Mouse (Mus musculus) urinary bladder, postnatal 14 days (tissue): ENCODE measurements around the gene Cep170.

Experiments
- DNase-seq: peaks from one replicate; pipeline ENCODE4 v3.0.0; 2021; ENCODE audit warnings: low spot score

Gene Cep170

DNA sequence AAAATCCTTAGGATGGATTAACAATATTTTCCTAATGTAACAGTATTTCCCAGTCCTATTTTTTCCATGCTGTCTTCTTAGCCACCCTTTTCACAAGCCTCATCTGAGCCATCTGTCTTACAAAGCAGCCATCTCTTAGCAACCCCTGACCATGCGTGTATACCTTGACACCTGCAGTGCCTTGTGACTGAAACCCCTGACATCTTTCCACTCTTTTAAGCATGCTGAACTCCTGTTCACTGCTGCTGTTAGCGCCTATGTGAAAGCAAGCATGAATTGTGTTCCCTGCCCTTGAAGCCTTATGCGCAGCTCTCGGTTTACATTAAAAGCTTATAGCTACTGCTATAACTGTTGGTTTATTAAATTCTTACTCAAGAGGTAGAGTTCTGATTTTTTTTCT, 11.2 kb upstream of the Cep170 start:
- DNase-seq, result no peak

DNA sequence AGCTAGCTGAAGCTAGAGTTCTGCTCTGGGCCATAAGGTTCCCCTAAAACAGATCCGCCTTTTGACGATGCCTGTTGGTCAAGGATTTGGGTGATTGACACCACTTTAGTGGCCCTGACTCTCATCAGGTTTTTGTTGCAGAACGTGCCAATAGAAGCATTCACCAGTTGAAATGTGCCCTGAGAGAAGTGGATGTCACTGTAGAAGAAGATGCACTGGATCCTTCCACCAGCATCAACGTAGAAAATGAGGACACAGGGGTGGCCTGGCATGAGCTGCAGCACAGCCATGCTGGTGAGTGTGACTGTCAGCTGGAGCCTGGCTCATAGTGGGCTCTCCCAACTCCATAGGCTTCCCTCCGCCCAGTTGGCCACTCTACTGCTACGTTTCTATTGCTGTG, 10.7 kb upstream of the Cep170 start:
- DNase-seq, result no peak

DNA sequence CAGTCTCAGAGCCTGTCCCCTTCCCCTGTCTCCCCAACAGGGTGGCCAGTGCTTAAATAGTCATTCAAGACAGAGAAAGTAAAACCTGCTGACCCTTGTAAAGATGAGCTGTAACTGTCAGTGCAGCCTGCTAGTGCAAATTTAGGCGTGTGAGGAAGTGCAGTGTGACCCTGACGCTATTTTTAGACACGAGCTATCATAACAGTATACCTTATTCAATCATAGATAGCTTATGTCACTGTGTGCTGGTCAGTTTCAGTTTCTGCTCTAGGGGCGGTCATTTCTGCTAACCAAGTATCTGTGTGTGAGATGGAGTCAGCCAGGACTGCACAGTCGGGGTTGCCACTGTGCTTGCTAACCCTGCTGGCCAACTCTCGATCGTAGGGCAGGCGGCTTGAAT, 10.0 kb upstream of the Cep170 start:
- no peak for DNase-seq

DNA sequence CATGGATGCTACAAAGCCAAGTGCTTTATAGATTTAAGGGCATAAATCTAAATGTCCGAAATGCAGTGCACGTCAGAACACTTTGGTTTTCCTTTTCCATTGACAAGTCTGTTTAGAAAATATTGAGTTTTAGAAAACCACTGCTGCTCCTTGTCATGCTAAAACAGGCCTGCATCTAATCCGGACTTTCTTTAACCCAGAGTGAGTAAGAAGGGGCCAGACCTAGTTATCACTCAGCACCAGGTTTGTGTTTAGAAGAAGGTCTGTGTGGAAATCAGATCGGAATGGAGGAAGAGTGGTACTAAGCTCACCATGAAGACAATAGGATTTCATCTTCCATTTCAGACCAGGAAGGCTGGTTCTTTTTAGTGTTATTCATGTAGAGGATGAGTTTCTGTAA, 9.1 kb upstream of the Cep170 start:
- DNase-seq, result no peak

DNA sequence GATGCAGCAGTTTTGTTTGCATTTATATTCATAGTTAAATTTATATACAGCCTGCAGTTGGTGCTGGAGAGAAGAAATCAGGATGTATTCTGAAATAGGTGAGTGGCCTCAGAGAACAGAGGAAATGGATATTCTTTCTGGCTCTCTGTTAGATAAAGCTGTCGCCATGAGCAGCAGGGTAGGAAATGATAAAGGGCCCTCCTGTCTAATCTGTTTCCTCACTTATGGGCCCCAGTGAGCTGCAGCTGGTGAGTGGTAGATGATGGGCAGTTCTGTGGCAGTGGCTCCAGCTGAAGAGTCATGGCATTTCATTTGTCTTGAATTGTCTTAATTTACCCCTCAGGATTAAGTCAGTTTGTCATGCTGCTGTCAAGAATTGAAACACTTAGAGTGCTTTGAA, 8.1 kb upstream of the Cep170 start:
- no peak for DNase-seq

DNA sequence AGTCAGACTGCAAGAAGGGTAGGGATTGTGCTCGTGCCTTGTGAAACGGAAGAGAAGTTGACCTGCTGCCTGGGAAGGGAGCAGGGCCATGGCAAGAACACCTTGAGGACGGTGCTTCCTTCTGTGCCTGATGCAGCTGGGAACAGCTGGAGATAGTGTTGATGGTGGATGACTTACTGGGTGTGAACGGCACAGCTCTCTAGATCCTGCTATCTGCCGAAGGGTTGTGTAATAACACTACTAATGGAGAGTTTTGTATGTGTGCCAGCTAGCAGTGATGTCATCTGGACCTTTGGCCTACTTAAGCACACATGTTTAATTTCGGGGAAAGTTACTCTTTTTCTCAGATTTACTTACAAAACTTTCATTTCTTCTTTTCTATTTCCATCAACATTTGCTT, 4.9 kb upstream of the Cep170 start:
- peak; percentile 58 for DNase-seq

DNA sequence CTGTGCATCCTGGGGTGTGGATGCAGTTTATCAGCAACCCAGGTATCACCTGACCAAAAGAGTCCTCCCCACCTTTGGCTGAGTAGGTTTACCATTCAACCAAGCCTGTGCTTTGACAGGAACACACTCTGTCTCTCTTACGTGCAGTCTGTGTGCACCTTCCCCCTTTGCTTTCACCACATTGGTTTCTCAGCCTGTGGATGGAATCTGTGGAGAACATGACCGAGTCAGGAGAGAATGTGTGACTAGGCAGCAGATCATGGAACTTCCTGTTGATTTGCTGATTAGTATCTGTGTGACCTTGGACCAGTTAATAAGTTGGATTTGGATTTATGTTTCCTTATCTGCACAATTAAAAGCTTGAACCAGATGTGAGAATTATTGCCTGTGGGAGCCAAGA, 4.3 kb upstream of the Cep170 start:
- DNase-seq, result no peak

DNA sequence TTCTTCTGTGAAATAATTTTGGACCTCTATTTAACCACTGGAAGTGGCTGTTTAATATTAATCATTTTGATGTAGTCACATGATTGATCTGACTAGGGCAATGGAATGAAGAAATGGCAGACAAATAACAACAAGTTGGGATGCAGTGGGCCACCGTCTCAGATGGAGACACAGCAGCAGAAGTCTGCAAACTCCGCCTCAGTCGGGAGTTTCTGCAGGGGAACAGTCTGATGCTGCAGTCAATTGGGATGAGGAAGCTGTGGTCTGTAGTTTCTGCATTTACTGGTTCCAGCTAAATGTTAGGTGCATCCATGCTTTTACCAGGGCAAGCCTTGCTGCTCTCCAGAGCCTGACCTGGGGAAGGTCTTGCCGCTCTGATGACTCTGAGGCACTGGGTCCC, 2.9 kb upstream of the Cep170 start:
- DNase-seq, result no peak

DNA sequence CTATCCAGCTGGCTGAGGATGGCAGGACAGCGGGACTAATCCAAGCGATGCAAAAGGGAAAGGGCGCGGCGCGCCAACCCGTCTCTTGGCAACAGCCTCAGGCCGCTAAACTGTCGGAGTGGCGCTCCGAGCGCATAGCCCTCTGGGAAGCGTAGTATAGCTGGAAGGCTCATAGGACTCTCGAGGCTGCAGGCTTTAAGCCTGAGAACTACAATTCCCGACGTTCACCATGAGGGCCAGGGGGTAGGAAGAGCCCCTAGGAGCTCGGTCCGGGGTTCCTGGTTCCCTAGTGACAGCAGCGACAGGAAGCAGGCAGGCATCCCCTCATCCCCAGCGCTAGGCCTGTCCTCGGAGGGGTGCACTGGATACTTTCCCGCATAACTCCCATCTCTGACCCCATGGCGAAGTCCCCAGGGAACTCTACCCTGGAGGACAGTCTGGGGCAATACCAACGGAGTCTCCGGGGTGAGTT, 760 bp upstream of the Cep170 start, which contains the start of gene Sdccag8:
Gene Sdccag8, plus strand, starts transcription at position 70 of the 472 bp plus-strand sequence.
- DNase-seq, result peak; percentile 95

DNA sequence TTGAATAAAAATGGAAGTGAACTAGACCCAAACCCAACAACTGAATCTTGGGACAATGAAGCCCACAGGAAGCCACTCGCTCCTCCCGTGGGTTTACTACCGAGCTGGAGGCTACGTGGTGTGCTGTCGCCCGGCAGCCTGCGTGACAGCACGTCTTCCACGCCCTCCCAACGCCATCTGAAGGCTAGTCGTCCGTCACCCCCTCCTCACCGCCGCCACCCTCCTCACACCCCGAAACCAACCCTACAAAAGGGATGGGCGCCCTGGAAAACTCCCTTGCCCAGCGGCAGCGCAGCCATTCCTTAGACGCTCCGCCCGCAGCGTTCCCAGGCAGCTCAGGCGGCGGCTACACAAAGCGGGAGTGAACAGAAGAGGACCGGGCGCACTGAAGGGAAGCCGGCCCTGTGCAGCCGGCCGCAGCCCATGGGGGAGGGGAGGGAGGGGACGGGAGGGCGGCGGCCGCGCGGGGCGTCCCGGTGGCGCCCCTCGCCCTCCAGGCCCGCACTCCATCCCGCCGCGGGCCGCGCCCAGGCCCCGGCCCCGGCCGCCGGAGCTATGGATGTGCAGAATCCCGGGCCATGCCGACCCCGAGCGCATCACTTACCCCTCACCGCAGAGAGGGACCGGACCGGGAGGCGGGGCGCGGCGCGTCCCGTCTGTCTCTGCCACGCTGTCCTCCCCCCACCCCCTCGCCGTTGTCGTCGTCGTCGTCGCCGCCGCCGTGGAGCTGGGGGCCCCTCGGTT, 403 bp downstream of the Cep170 start:
- peak; percentile 47 for DNase-seq

DNA sequence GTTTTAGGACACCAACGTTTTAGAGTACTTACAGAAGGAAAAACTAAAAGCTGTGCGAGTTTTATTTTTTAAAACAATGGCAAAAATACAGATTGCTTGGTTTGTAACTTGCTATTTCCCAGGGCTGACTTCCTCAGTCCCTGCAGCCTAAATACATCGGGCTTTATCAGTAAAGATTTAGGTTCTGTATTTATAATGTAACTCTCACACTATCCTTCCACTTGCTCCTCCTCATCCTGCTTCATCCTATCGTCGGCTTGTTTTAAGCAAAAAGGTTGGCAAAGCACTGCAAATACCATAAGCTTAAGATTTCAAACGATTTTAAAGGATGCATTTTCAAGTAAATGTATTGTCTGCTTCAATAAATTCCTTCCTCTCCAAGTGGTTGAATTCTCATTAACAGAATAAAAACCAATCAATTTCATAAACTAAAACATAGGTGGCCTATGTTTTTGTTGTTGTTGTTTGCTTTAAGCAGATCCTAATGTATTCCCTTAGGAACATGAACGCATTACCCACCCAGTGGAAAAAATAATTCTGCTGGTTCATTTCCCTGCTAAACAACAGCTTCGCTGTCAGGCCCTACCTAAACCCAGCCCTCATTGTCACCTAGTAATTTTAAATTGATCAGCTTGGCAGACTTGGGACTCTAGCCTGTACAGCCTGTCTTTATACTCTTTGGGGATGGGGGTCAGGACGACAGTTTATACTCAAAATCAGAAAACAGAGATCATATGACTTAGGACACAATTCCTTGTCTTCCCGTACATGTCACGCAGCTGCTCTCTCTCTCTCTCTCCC, 1.2 kb downstream of the Cep170 start:
- DNase-seq, result no peak

DNA sequence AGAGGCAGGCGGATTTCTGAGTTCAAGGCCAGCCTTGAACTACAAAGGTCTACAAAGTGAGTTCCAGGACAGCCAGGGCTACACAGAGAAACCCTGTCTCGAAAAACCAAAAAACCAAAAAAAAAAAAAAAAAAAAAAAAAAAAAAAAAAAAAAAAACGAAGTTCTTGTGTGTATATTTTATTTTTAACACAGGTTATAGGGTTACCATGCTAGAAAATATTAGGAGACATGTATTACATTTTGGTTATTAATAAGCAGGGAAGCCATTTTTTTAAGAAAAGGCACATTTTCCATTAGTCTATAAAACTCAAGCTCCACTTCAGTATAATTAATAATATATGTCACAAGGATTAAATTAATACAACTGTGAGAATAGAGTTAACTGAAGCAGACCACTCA, 2.0 kb downstream of the Cep170 start:
- no peak for DNase-seq

DNA sequence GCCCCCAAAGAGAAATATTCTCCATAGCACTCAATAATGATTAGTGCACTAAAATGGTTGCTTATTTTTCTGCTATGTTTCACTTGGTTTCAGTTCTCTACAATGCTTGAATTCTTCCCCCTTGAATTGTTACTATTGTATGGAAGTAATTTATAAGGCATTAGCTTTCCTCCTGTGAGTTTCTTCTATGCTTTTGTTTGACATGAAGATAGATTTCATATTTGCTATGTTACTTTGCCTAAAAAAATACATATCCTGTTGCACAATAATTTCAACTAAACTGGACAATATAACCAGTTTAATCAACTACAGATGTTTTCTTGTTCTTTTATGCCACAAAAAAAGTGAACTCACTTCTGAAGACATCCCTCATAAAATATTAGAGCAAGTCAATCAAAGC, 3.7 kb downstream of the Cep170 start:
- DNase-seq, result no peak

DNA sequence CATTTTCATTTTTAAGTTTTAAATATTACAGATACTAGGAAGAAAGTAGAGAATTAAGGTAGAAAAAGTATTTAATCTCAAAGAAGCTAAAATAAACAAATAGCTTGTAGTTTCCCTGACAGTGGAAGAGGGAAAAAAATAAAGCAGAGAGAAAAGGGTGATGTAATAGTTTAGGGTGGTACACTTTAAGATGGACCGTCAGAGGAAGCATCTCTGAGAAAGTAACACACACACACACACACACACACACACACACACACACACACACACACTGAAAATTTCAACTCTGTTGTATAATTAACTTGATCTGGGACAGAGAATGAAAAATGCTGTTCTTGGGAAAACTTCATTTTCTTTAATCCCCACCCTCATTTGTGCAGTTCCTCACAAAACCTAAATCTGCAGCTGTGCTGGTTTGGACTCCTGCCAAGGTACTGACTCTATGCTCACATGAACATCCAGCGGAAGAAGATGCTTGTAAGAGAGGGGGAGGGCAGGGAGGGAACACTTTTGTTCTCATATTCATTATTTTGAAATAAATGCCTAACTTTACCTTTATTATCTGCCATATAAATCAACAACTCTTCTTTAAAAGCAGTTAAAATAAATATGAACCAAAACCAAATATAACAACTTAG, 13.0 kb downstream of the Cep170 start:
- DNase-seq, result peak; percentile 30

DNA sequence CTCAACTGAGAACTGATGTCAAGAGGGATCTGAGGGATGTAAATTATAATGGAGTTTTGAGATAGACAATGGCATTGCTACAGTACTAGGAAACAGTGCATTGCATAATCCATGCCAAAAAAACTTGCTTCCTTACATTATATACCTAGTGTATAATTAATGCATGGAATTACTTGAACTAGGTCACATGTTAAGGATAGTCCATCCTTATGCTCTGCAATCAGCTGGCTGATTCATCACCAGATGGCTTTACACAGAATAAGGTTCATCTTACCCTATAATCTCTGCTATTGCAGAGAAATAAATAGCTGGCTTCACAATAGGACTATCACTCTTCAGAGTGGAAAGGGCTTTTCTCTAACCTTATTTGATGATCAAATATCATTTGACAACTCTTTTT, 15.2 kb downstream of the Cep170 start:
- no peak for DNase-seq

DNA sequence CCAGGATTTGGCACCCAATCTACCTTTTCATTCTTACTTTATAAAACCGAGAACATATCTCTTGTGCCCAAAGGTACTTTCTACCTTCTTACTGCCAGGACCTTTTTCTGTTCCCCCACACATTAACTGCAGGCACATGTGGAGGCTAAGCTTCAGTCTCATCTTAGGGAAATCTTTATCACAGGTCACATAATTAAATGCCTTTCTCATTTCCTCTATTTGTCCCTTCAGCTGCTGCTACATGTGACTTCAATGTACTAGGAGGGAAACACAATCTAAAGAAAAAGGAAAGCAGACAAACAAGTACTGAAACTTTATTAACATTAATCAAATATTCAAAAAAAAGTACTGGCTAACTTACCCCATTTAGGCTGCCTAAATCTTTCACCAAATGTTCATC, 21.7 kb downstream of the Cep170 start:
- DNase-seq, result no peak

DNA sequence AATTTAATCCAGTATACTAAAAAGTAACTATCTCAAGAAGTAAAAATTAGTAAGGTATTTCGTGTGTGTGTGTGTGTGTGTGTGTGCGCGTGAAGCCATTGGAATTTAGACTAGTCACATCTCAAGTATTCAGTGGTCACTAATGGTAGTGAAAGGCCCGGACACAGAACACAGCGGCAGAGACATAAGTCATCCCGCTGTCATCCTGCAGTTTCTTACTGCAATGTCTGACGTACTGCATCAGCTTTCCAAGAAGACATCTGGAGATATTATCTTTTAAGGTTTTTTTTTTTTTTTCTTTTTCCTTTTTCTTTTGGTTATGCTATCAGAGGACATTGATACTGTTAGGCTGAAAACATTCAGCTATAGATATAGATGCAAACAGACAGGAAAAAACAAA, 24.5 kb downstream of the Cep170 start:
- no peak for DNase-seq

DNA sequence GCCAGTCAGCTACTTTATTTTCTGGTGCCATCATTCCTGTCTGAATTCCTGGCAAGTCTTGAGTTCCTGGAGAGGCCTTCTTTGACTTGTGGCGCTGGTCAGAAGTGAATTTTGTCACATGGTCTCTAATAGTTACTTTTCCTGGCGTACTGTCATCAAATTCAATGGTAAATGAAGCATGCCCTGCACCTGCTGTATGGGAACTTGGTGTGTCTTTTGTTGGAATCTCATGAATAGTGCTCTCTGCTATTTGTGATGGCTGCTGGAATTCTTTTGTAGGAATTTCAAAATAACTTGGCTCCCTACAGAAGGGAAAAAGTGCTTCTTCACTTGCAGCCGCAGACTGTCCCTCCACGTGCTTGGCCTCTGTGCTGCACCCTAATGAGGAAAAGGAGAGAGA, 39.3 kb downstream of the Cep170 start:
- no peak for DNase-seq

DNA sequence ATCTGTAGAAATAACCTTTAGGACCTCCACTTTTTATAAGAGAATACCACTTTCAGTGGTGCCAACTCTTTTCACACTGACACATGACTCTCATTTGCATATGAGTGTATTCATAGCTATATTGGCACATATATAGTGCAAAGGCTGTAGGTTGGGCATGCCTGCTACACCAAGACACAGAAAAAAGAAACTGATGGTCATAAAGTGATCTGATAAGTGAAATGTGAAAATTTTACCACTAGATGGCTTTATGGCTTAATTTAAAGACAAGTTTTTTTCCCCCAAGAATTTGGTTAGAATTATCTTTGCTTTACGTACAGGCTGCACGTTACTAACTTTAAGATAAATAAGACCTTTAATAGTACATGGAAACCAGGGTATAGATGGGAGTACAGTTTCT, 51.6 kb downstream of the Cep170 start:
- DNase-seq, result no peak

DNA sequence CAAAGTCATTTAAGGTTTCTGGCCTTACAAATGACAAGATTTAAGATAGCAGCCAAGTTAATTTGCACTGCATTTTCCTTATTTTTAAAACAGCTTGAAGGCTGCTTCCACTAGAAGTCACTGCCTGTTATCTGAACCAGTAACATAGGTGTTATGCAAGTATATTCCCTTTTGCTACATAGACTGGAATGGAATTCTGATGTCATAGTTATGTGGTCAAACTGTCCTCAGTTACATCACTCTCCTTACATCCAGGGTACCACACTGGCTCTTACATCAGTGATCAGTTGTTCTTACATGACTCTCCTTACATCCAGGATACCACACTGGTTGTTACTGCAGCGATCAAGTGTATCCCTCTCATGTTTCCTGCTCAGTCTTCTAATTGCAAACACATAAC, 53.2 kb downstream of the Cep170 start:
- DNase-seq, result no peak

DNA sequence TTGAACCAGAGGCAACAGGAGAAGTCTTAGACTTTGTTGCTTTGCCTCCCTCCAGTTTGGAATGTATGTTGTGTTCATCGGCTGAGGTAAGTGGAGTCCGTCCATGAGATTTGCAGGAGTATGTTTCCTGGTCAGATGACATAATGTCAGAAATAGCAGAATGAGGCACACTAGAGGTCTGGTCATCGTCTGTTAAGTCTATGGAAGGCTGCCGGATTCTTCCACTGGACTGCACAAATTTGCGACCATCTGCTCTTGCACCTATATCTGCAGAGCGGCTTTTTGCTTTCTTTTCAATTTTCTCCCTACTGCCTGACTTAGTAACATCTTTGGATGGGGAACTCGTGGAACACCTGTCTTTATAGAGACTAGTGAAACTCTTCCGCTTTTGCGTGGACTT, 58.3 kb downstream of the Cep170 start:
- no peak for DNase-seq

DNA sequence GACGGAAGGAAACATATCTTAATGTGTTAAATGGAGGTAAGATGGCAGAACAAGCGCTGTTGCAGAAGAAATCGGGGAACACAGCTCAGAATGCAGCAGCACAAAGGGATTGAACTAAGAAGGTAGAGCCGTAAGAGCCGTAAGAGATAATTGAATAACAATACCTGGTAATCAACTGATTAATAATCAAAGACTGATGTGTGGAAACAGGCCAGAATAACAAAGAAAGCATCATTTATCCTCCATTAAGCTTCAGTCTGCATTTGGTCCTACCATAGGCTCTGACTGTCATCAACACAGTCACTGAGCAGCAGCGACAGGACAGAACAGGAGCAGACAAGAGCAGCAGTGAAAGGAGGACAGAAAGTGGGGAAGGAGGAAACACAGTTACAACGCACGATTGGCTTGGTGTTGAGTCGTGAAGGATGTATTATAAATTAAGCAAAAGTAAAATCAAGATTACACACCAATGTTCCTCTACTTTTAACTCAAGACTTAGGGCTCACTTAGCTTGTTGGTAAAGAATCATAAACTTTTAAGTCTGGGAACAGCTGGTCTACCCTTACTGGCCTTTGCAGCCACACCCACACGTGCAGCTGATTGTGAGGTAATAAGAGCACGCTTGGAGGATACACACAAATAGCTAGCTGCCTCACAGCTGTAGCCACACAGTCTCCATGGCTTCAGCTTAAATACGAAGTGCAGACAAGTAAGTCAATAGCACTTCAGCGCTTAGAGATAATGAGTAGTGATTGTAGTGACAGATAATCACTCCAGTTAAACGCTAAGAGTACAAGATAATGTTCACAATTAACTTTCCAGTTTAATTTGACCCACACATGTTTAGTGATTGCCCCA, 59.8 kb downstream of the Cep170 start:
- no peak for DNase-seq
